Mouse (Mus musculus) adrenal gland, postnatal 4 days (tissue): ENCODE measurements around the gene Fam213b. TPM values are rescaled to one million over a fixed set of nuclear protein-coding genes. Genes with fewer than 3 reads are reported as not detected.

ENCODE experiments used
- DNase-seq, 2 experiments: peaks; one replicate each; pipeline ENCODE4 v3.0.0; 2021 to 2022; ENCODE audit warnings: low spot score in 2 of 2, mixed read lengths in 2 of 2
- long read RNA-seq, 2 experiments: library from polyadenylated mRNA; stranded (forward); transcript quantifications; one replicate each; pipeline ENCODE4 v2.0.0; 2021
- total RNA-seq, 2 experiments: library from RNA; stranded (reverse); gene quantifications; 2 replicates each; pipeline ENCODE4 v1.2.3; 2021

Fam213b gene
- total RNA-seq, result 10 to 100 TPM; 35.7 to 41.1 TPM
- long read RNA-seq, experiment 1, transcript Fam213b-201 (7 exons, 883 nt), result major isoform, 35 of 44 reads
- long read RNA-seq, experiment 1, partial matches to known transcripts, result 9 of 44 reads
- long read RNA-seq, experiment 1, other reads (novel, unspliced or antisense), result 0 of 44 reads
- long read RNA-seq, experiment 2, transcript Fam213b-201 (7 exons, 883 nt), result major isoform, 34 of 50 reads
- long read RNA-seq, experiment 2, partial matches to known transcripts, result 15 of 50 reads
- long read RNA-seq, experiment 2, other reads (novel, unspliced or antisense), result 1 of 50 reads

GRCm38 (mm10) chr4:154898506-154899446, at the start of gene Fam213b:
TSS of gene Fam213b (minus strand) at chr4:154899135.
- DNase-seq, result peak; percentile 48 to 69

DNA sequence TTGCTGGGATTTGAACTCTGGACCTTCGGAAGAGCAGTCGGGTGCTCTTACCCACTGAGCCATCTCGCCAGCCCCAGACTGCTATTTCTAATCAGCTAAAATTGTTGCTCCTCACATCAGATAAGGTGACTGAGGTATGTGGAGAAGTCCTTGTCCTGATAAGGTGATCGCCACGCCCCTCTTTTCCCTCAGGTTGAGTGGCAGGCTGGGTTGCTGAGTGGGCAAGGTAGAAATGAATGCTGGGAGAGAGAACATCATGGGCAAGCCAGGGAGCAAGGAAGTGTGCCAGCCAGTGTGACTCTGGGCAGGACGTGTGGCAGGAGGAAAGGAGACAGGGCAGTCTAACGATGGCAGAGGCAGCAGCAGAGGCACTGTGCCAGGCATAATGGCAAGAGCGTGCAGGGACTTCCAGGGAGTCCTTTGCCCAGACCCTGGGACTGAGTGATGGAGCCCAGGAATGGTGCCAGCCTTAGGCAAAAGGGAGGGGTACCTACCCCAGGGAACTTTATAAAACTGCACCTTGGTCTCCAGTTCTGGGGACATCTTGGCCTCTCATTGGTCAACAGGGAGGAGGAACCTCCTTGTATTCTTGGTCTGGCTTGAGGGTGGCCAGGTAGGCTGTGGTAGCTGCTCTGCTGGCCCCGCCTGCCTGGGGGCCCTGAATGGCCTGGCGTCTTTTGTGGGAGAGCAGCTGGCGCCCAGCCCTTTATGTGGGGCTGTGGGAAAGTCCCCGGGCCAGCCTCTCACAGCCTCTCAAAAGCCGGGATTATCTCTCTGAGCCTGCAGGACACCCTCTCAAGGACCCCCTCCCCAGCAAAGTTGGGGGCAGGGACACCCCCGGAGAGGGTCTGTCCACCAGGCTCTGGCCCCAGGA, 49.4 kb upstream of the Fam213b start:
- DNase-seq, result no peak

DNA sequence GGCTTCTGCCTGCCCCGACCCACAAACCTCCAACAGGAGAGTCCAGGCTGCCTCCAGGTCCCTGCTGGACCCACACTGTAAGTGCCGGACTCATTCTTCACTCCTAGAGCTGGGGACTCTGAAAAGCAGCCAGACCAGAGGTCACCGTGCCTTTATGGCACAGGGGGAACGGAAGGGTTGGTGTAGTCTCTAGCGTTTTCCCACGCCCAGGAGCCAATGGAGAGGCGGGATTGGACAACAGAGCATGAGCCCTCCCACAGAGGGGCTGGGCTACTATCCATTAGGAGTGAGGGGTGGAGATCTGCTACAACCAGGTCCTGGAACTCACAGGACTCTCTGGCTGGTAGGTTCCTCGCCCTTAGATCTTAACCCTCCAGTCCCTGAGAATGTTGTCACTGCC, 47.4 kb upstream of the Fam213b start:
- DNase-seq, result peak in 1 of 2 experiments; percentile 54

DNA sequence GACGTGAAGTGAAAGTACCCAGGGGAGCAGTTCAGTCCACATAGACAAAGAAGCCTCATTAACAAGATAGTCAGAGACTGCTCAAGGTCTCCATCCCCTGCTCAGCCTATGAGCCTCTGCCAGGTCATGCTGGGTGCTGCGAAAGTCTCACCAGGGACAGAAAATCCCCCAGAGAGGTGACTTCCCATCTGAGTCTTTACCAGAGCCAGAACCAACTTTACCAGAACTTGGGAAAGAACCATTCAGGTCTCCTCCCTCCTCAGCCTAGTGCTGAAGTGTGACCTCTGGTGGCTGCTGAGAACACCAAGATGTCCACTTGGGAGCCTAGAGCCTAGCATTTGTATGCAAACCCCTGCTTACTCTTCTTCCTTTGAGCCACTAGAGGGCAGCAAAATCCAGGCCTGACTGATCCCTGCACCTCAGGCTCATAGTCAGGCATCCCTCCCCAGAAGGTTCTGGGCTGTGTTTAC, 45.2 kb upstream of the Fam213b start:
- DNase-seq, result peak in 1 of 2 experiments; percentile 51

- DNase-seq, result no peak
Observed at GRCm38 (mm10) chr4:154943323-154944039, 44.5 kb upstream of the Fam213b start.

GRCm38 (mm10) chr4:154942632-154943322, 43.8 kb upstream of the Fam213b start:
- no peak for DNase-seq

- DNase-seq, result no peak
Observed at GRCm38 (mm10) chr4:154941831-154942230, 42.9 kb upstream of the Fam213b start.

GRCm38 (mm10) chr4:154940156-154940555, 41.2 kb upstream of the Fam213b start:
- DNase-seq, result no peak

DNA sequence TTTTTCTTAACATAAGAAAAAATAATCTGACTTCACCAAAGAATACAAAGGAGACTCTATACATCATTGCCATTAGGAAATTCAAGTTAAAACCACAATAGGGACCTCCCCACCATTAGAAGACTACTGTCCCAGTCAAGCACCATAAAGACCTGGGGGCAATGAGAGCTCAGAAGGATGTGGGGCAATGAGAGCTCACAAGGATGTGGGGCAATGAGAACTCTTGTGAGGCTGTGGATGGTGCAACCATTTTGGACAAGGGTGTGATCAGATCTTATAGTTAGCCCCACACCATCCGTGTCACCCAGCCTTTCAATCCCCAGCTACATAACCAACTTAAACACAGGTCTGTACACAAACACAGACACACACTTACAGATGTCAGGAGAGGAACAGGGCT, 38.8 kb upstream of the Fam213b start:
- DNase-seq, result no peak

GRCm38 (mm10) chr4:154936542-154937255, 37.8 kb upstream of the Fam213b start:
- no peak for DNase-seq

DNA sequence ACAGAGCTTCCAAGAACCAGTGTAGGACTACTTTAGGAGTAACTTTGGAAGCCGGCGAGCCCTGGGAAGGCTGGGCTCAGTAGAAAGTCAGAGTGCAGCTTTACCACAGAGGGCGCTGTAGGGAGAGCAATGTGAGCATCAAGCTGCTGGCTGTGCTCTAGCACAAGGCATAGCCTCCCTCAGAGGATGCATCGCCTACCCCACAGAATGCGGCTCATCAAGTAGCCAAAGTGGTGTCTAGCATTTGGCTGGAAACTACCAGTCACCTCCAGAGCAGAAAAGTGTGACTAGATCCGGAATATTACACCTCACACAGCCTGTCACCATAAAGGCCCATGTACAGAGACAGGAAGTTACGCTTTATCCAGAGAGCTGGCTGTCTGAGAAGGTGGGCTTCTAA, 36.9 kb upstream of the Fam213b start:
- no peak for DNase-seq

GRCm38 (mm10) chr4:154934800-154935199, 35.9 kb upstream of the Fam213b start:
- no peak for DNase-seq

DNA sequence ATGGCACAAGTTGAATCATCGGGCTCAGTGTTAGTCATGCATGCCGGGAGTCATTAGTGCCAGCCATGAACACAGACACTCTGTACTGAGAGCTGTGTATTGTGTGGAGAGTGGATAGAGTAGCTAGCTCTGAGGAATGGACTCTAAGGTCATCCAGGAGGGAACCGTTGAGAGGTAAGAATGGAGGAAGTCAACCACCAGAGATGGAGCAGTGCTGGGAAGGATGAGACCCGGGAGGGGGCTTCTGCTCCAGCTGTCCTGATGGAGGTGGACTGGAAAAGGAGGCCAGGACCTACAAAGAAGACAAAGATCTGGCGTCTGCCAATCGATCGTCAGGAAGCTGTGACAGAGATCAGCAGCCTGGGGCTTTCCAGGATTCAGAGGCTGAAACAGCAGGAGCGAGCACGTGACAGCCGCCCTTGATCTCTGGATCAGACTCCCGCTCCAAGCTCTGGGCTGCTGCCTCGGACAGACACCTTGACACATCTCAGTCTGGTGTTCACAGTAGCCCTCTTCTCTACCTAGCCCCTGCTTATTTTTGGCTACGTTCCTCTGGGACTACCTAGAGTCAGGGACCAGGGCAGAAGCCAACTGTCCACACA, 34.5 kb upstream of the Fam213b start:
- no peak for DNase-seq

GRCm38 (mm10) chr4:154929088-154929660, 30.2 kb upstream of the Fam213b start:
- no peak for DNase-seq

DNA sequence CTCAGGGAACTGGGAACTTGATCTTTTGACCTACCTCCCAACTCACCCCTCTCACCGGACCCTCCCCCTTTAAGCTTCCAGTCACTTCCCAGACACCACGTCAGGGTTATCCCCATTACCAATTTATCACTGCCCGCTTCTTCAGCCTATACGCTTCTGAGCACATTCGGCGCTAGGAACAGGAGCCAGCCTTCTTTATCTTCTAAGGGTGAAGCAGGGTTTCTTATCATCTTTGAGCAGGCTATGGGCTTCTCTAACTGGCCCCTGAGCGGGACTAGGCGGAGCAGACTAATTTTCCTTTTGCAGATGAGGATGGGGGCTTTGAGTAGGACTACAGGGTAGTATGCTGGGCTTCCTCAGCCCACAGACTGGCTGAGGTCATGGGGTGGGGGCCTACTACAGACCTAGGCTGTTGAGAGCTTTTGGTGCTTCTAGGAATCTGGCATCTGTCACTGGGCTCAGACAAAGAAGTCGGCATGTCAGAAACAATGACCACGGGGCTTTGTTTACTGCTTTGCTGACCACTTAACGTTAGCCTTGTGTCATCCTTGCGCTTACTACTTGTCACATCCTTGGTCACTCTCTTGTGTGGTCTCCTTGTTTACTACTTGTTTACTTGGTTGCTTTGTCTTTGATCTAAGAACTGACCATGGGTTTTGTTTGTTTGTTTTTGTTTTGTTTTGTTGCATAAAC, 29.6 kb upstream of the Fam213b start, which contains the start of gene Tnfrsf14:
Gene Tnfrsf14 (minus strand): TSS at position 169 of the 693 bp plus-strand sequence.
- no peak for DNase-seq

DNA sequence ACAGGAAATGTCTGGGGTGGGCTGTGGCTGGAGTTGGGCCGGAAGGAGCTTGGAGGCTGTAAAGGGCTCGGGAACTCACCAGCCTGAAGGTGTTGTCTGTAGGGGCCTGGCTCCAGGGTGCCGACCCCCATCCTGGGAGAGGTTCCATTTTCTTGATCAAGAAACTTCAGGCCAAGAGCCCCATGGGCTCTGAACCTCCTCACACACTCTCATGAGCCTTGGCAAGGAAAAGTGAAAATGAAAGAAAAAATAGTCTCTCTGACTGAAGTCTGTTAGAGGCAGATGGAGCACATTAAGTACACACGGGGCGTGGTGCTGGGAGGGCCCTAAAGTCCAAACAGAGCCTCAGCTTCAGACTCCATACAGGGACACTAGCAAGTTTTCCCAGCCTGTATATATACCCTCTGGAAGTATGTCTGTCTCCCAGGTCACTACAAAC, 29.0 kb upstream of the Fam213b start:
- DNase-seq, result no peak
